Mouse (Mus musculus): ENCODE measurements around the gene Htr1d. TPM values are rescaled to one million over a fixed set of nuclear protein-coding genes. Genes with fewer than 3 reads are reported as not detected.

Htr1d gene
- polyA plus RNA-seq, 1 experiment from 2014 or later: 0.25 TPM

GRCm38 (mm10) chr4:136449795-136450194 lies 26.5 kb downstream of the Htr1d start:
- H3K9ac ChIP-seq (ENCODE audit: low read depth, low read length): no peak overlapping the region
- no peak overlapping the region for H3K27ac ChIP-seq
- no peak overlapping the region for H3K4me2 ChIP-seq (ENCODE audit: low read length)
- no peaks in the 10 kb centered on the region for H3K9me3 ChIP-seq (replicated peaks; ENCODE audit: low read length)
- no peak overlapping the region for H3K4me3 ChIP-seq (replicated peaks; ENCODE audit: low read depth, low read length)
- DNase-seq (ENCODE audit: low spot score) (no peak), ATAC-seq (replicated peaks; ENCODE audit: low FRiP score, low read depth) (no peak)
- H3K27me3 ChIP-seq (ENCODE audit: insufficient read depth, low read length): no peaks in the 10 kb centered on the region
- H3K36me3 ChIP-seq (ENCODE audit: insufficient read depth, low read length): no peaks in the 10 kb centered on the region
- WGBS: 79% methylated on average over 5 of the region's 5 CpGs
- no peak for TF ChIP-seq CTCF (IDR thresholded peaks at IDR 0.05; ENCODE audit: low read depth)
- no peaks in the 10 kb centered on the region for H3K4me1 ChIP-seq (replicated peaks; ENCODE audit: insufficient read depth, low read length)

DNA sequence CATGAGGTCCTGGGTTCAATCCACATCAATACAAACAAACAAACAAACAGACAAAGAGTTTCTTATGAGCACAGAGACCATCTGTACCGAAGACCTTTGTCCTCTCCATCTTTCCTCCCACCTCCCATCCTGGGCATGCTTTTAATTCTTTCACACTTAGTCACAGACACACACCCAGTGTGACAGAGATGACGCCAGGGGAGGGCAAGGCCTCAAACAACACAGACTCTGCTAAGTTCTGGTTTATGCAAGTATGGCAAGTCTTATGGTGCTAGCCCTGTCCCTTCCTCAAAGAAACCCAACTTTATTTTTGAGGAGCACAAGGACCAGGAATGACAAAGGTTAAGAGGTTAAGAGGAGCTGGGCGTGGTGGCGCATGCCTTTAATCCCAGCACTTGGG lies 26.9 kb downstream of the Htr1d start:
- ATAC-seq (replicated peaks; ENCODE audit: low FRiP score, low read depth): no peak
- DNase-seq (ENCODE audit: low spot score): no peak
- H3K36me3 ChIP-seq (ENCODE audit: insufficient read depth, low read length): no peaks in the 10 kb centered on the region
- H3K27me3 ChIP-seq (ENCODE audit: insufficient read depth, low read length): no peaks in the 10 kb centered on the region
- no peak overlapping the region for H3K9ac ChIP-seq (ENCODE audit: low read depth, low read length)
- no peak for TF ChIP-seq CTCF (IDR thresholded peaks at IDR 0.05; ENCODE audit: low read depth)
- H3K4me2 ChIP-seq (ENCODE audit: low read length): no peak overlapping the region
- no peak overlapping the region for H3K4me3 ChIP-seq (replicated peaks; ENCODE audit: low read depth, low read length)
- 71% methylated on average over 4 of the region's 4 CpGs for WGBS
- H3K27ac ChIP-seq: no peak overlapping the region
- no peaks in the 10 kb centered on the region for H3K4me1 ChIP-seq (replicated peaks; ENCODE audit: insufficient read depth, low read length)
- no peaks in the 10 kb centered on the region for H3K9me3 ChIP-seq (replicated peaks; ENCODE audit: low read length)

DNA sequence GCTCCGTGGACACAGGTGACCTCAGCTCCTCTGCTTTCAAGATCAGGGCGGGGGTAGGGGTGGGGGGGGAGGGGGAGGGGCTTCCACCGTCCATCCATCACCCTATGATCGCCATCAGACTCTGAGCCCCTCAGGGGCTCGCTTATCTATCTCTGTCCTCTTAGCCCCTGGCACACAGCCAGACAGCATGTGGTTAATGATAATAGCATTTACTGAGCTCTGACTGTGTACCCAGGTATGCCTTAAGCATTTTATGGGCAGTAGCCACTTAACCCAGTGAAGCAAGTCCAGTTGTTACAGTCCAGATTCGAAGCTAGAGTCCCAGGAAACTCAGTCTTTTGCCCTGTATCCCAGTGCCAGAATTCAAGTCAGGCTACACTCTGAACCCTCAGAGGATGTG lies 28.2 kb downstream of the Htr1d start:
- Histone ChIP-seq H3K36me3 (ENCODE audit: insufficient read depth, low read length) (no peaks in the 10 kb centered on the region), H3K9ac (ENCODE audit: low read depth, low read length) (no peak overlapping the region), H3K4me3 (replicated peaks; ENCODE audit: low read depth, low read length) (no peak overlapping the region), H3K4me2 (ENCODE audit: low read length) (no peak overlapping the region), H3K27ac (0 out of 2 replicates have a peak overlapping the region, but pooled peaks have one; percentile 42), H3K4me1 (replicated peaks; ENCODE audit: insufficient read depth, low read length) (no peaks in the 10 kb centered on the region), H3K27me3 (ENCODE audit: insufficient read depth, low read length) (no peaks in the 10 kb centered on the region), H3K9me3 (replicated peaks; ENCODE audit: low read length) (no peaks in the 10 kb centered on the region)
- peak; percentile 64 for ATAC-seq (replicated peaks; ENCODE audit: low FRiP score, low read depth)
- no peak for TF ChIP-seq CTCF (IDR thresholded peaks at IDR 0.05; ENCODE audit: low read depth)
- 5% methylated on average over 6 of the region's 6 CpGs for WGBS
- DNase-seq (ENCODE audit: low spot score): no peak

- DNase-seq (ENCODE audit: low spot score) (no peak), ATAC-seq (replicated peaks; ENCODE audit: low FRiP score, low read depth) (no peak)
- Histone ChIP-seq H3K4me1 (replicated peaks; ENCODE audit: insufficient read depth, low read length) (no peaks in the 10 kb centered on the region), H3K9ac (ENCODE audit: low read depth, low read length) (no peak overlapping the region), H3K4me3 (replicated peaks; ENCODE audit: low read depth, low read length) (no peak overlapping the region), H3K9me3 (replicated peaks; ENCODE audit: low read length) (no peaks in the 10 kb centered on the region), H3K27me3 (ENCODE audit: insufficient read depth, low read length) (no peaks in the 10 kb centered on the region), H3K36me3 (ENCODE audit: insufficient read depth, low read length) (no peaks in the 10 kb centered on the region), H3K4me2 (ENCODE audit: low read length) (no peak overlapping the region), H3K27ac (no peak overlapping the region)
- WGBS: 83% methylated on average over 3 of the region's 3 CpGs
- no peak for TF ChIP-seq CTCF (IDR thresholded peaks at IDR 0.05; ENCODE audit: low read depth)
These were observed 29.0 kb downstream of the Htr1d start for GRCm38 (mm10) chr4:136452286-136452685.

GRCm38 (mm10) chr4:136452792-136453191 lies 29.5 kb downstream of the Htr1d start:
- H3K36me3 ChIP-seq (ENCODE audit: insufficient read depth, low read length): no peaks in the 10 kb centered on the region
- ATAC-seq (replicated peaks; ENCODE audit: low FRiP score, low read depth) (no peak), DNase-seq (ENCODE audit: low spot score) (no peak)
- H3K9me3 ChIP-seq (replicated peaks; ENCODE audit: low read length): no peaks in the 10 kb centered on the region
- H3K27me3 ChIP-seq (ENCODE audit: insufficient read depth, low read length): no peaks in the 10 kb centered on the region
- 38% methylated on average over 5 of the region's 5 CpGs for WGBS
- H3K9ac ChIP-seq (ENCODE audit: low read depth, low read length): no peak overlapping the region
- no peak for TF ChIP-seq CTCF (IDR thresholded peaks at IDR 0.05; ENCODE audit: low read depth)
- H3K4me3 ChIP-seq (replicated peaks; ENCODE audit: low read depth, low read length): no peak overlapping the region
- no peak overlapping the region for H3K4me2 ChIP-seq (ENCODE audit: low read length)
- no peak overlapping the region for H3K27ac ChIP-seq
- no peaks in the 10 kb centered on the region for H3K4me1 ChIP-seq (replicated peaks; ENCODE audit: insufficient read depth, low read length)

DNA sequence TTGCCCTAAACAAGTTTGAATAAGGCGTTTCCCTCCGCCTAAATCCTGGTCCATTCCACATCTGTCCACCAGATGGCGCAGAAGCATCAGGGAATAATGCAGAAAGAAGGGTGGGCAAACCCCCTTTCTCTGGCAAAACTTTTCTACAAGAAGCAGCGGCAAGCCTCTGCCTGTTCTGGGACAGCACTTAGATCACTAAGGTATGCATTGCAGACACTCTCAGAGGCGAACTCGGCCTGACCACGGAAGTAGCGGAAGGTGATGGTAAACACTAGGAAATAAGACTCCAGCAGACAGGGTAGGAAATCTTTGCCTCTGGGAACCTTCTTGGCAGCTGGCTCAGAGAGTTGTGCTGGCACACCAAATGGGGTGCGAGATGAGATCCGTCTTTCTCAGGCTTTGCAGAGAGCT lies 31.5 kb downstream of the Htr1d start:
- ATAC-seq (replicated peaks; ENCODE audit: low FRiP score, low read depth): no peak

More for the DNA sequence above, 31.5 kb downstream of the Htr1d start:
- Histone ChIP-seq H3K9ac (ENCODE audit: low read depth, low read length) (no peak overlapping the region), H3K4me2 (ENCODE audit: low read length) (peak overlapping the region; percentile 61), H3K9me3 (replicated peaks; ENCODE audit: low read length) (no peaks in the 10 kb centered on the region), H3K27me3 (ENCODE audit: insufficient read depth, low read length) (no peaks in the 10 kb centered on the region), H3K36me3 (ENCODE audit: insufficient read depth, low read length) (no peaks in the 10 kb centered on the region), H3K4me3 (replicated peaks; ENCODE audit: low read depth, low read length) (peak overlapping the region; percentile 26), H3K27ac (no peak overlapping the region), H3K4me1 (replicated peaks; ENCODE audit: insufficient read depth, low read length) (no peaks in the 10 kb centered on the region)
- DNase-seq (ENCODE audit: low spot score): peak; percentile 93
- peak; percentile 98 for TF ChIP-seq CTCF (IDR thresholded peaks at IDR 0.05; ENCODE audit: low read depth)
- WGBS: 4% methylated on average over 10 of the region's 10 CpGs

All from kidney, postnatal 0 days (tissue).